Mouse (Mus musculus) liver, adult 2 months (tissue): ENCODE results near the gene Smarcad1.

Experiments
- CTCF ChIP-seq: fragments of 200-500 bp; IDR thresholded peaks from 2 replicates; pipeline ENCODE4 v1.5.1; 2011; ENCODE audit warnings: low read depth, low read length, control low read depth
- POLR2A ChIP-seq: fragments of 200-500 bp; IDR thresholded peaks from 2 replicates; pipeline ENCODE4 v1.6.1; 2011; ENCODE audit warnings: low read length, control low read depth; ENCODE audit not compliant: insufficient read depth; ENCODE audit errors: extremely low read depth

DNA sequence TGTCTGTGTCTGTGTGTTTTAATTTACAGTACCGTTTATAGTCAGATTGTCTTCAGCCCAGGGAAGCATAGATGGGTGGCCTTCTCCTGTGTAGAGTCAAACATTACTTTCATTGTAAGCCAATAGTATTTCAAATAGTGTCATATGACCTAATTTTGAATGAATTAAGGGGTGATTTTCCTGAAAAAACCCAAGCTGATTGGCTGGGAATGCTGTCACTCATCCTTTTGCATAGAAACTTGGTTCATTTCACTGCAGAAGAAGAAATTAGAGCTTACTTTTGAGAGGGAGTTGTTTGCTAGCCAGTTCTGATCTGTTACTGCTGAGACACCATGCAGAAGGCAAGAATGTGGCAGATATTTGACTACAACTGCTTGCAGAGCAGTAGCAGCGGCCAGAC is 32.8 kb downstream of the Smarcad1 start:
- TF ChIP-seq CTCF (no peak), POLR2A (no peak)
